8 mouse cellular contexts compared by ENCODE assay signal in the genomic region with DNA sequence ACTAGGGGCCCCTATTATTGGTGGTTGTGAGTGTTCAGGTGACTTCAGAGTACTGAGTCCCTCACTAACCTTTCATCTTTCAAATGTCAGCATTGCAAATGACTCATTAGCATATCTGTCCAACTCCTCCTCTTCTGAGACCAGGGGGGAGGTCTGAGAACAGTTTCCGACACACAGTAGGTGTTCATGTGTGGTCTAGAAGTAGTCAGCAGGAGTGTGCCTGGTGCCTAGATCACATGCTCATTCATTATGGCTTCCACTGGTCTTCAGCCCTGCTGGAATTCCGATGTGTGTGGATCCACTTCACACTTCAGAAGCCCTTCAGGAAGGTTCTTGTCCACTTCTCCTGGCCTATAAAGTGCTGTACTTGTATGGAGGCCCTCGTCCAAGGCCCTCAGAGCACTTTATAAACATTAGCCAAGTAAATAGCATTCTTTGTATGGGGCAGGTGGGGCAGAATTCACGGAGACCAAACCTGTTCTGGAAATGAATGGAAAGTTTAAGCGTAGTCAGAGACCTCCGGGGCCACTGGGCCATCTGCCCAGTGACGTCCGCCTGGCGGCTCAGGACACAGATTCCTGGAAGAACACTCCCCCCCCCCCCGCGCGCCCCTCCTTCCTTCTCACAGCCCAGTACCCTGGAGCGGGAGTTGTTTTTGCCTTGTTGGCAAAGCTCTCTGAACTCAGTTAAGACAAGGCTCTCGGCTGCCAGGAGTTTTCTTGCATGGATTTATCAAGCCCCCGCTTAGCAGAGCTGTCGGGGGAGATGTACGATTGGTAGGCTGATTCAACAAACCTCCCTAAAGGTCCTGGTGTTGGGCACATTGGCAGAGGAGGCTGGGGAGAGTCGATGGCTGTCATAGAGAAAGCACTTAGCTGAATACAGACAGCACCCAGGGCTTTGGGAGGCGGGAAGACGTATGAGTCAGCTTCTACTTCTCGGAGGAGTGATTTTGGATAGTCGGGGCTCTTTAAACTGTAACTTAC.
DNase-seq lines count a peak whose midpoint lies in the region; ATAC-seq lines count a peak whose summit lies in the region.

No protein-coding gene starts in this region.

- ATAC-seq in hindbrain, embryonic 15.5 days (ENCODE audit: low FRiP score, low read depth): peak; percentile 63; the same call in 1 of the 2 replicates
- ATAC-seq in hindbrain, embryonic 13.5 days (ENCODE audit: low FRiP score): no peak
- peak; percentile 69 for ATAC-seq in heart, embryonic 15.5 days (replicated peaks; ENCODE audit: insufficient number of reproducible peaks, insufficient read depth, low FRiP score, low read depth)
- ATAC-seq in limb, embryonic 13.5 days (ENCODE audit: low FRiP score, low read depth): no peak

- H3K36me3 ChIP-seq in hindbrain, embryonic 15.5 days: no peaks in the 10 kb centered on the region
- no peaks in the 10 kb centered on the region for H3K36me3 ChIP-seq in hindbrain, embryonic 13.5 days
- no peaks in the 10 kb centered on the region for H3K36me3 ChIP-seq in heart, embryonic 15.5 days
- no peaks in the 10 kb centered on the region for H3K36me3 ChIP-seq in limb, embryonic 13.5 days

- H3K9ac ChIP-seq in hindbrain, embryonic 15.5 days: no peak overlapping the region
- H3K9ac ChIP-seq in hindbrain, embryonic 13.5 days: no peak overlapping the region
- H3K9ac ChIP-seq in heart, embryonic 15.5 days: no peak overlapping the region
- no peak overlapping the region for H3K9ac ChIP-seq in limb, embryonic 13.5 days

- 49% methylated on average over 22 of the region's 22 CpGs for WGBS in hindbrain, embryonic 15.5 days
- WGBS in hindbrain, embryonic 13.5 days: 57% methylated on average over 22 of the region's 22 CpGs
- WGBS in heart, embryonic 15.5 days: 32% methylated on average over 22 of the region's 22 CpGs
- 51% methylated on average over 22 of the region's 22 CpGs for WGBS in limb, embryonic 13.5 days

- no peak overlapping the region for H3K4me3 ChIP-seq in hindbrain, embryonic 15.5 days
- H3K4me3 ChIP-seq in hindbrain, embryonic 13.5 days: no peak overlapping the region
- H3K4me3 ChIP-seq in heart, embryonic 15.5 days: no peak overlapping the region
- H3K4me3 ChIP-seq in limb, embryonic 13.5 days: no peak overlapping the region

- peak; percentile 89 for DNase-seq in adipocyte (ENCODE audit: low spot score)
- no peak for DNase-seq in embryo, embryonic 10.5 days (ENCODE audit: low spot score)
- DNase-seq in thymus, postnatal 4 days: no peak
- DNase-seq in embryo, embryonic 11 days: no peak

- H3K4me2 ChIP-seq in hindbrain, embryonic 15.5 days: no peak overlapping the region
- H3K4me2 ChIP-seq in hindbrain, embryonic 13.5 days: no peak overlapping the region
- H3K4me2 ChIP-seq in heart, embryonic 15.5 days: peak overlapping the region; percentile 24; the same call in 1 of the 2 replicates
- H3K4me2 ChIP-seq in limb, embryonic 13.5 days (replicated peaks): no peak overlapping the region

- no peaks in the 10 kb centered on the region for H3K9me3 ChIP-seq in hindbrain, embryonic 15.5 days
- no peaks in the 10 kb centered on the region for H3K9me3 ChIP-seq in hindbrain, embryonic 13.5 days
- no peaks in the 10 kb centered on the region for H3K9me3 ChIP-seq in heart, embryonic 15.5 days (replicated peaks)
- H3K9me3 ChIP-seq in limb, embryonic 13.5 days: no peaks in the 10 kb centered on the region

- H3K27ac ChIP-seq in hindbrain, embryonic 15.5 days (replicated peaks): no peak overlapping the region
- H3K27ac ChIP-seq in hindbrain, embryonic 13.5 days: no peak overlapping the region
- peak overlapping the region; percentile 73 for H3K27ac ChIP-seq in heart, embryonic 15.5 days
- H3K27ac ChIP-seq in limb, embryonic 13.5 days: peak overlapping the region; percentile 6; the same call in 1 of the 2 replicates

- peaks cover 15% of the 10 kb centered on the region for H3K4me1 ChIP-seq in hindbrain, embryonic 15.5 days (replicated peaks)
- peaks cover 18% of the 10 kb centered on the region for H3K4me1 ChIP-seq in hindbrain, embryonic 13.5 days (replicated peaks)
- peaks cover 24% of the 10 kb centered on the region for H3K4me1 ChIP-seq in heart, embryonic 15.5 days (replicated peaks)
- H3K4me1 ChIP-seq in limb, embryonic 13.5 days: peaks cover 18% of the 10 kb centered on the region

- no peaks in the 10 kb centered on the region for H3K27me3 ChIP-seq in hindbrain, embryonic 15.5 days
- H3K27me3 ChIP-seq in hindbrain, embryonic 13.5 days: no peaks in the 10 kb centered on the region
- H3K27me3 ChIP-seq in heart, embryonic 15.5 days: no peaks in the 10 kb centered on the region
- H3K27me3 ChIP-seq in limb, embryonic 13.5 days: no peaks in the 10 kb centered on the region

Comparison
In these comparisons a context has a peak if more than half of its experiments do, and no peak if none do; other contexts are left out.
1. ATAC-seq: peak in hindbrain, embryonic 15.5 days (single experiment) and heart, embryonic 15.5 days (single experiment); none in hindbrain, embryonic 13.5 days (single experiment) and limb, embryonic 13.5 days (single experiment).
2. H3K27ac ChIP-seq: peak in heart, embryonic 15.5 days (single experiment) and limb, embryonic 13.5 days (single experiment); none in hindbrain, embryonic 15.5 days (single experiment) and hindbrain, embryonic 13.5 days (single experiment).